Mouse (Mus musculus): Measurements from ENCODE around the gene Myt1l.

Myt1l gene

GRCm38 (mm10) chr12:29655673-29656072 lies 127.5 kb downstream of the Myt1l start:
- no peak for DNase-seq (ENCODE audit: low spot score)

- DNase-seq (ENCODE audit: low spot score), result no peak
Observed at GRCm38 (mm10) chr12:29657061-29657460, 128.9 kb downstream of the Myt1l start.

GRCm38 (mm10) chr12:29657870-29658269 lies 129.7 kb downstream of the Myt1l start:
- DNase-seq (ENCODE audit: low spot score), result no peak

- no peak for DNase-seq (ENCODE audit: low spot score)
Observed at GRCm38 (mm10) chr12:29671984-29672383, 143.8 kb downstream of the Myt1l start.

- DNase-seq (ENCODE audit: low spot score), result peak; percentile 29
Observed at GRCm38 (mm10) chr12:29675594-29676362, 147.6 kb downstream of the Myt1l start.

GRCm38 (mm10) chr12:29682384-29682783 lies 154.2 kb downstream of the Myt1l start:
- no peak for DNase-seq (ENCODE audit: low spot score)

- DNase-seq (ENCODE audit: low spot score), result no peak
Observed at GRCm38 (mm10) chr12:29682946-29683345, 154.8 kb downstream of the Myt1l start.

- DNase-seq (ENCODE audit: low spot score), result no peak
Observed at GRCm38 (mm10) chr12:29686241-29686640, 158.1 kb downstream of the Myt1l start.

GRCm38 (mm10) chr12:29691566-29691965 lies 163.4 kb downstream of the Myt1l start:
- no peak for DNase-seq (ENCODE audit: low spot score)

- no peak for DNase-seq (ENCODE audit: low spot score)
Observed at GRCm38 (mm10) chr12:29695194-29695593, 167.0 kb downstream of the Myt1l start.

- DNase-seq (ENCODE audit: low spot score), result no peak
Observed at GRCm38 (mm10) chr12:29697526-29698500, 169.6 kb downstream of the Myt1l start.

GRCm38 (mm10) chr12:29698541-29698940 lies 170.4 kb downstream of the Myt1l start:
- DNase-seq (ENCODE audit: low spot score), result no peak

GRCm38 (mm10) chr12:29698976-29699375 lies 170.8 kb downstream of the Myt1l start:
- DNase-seq (ENCODE audit: low spot score), result no peak

- DNase-seq (ENCODE audit: low spot score), result no peak
Observed at GRCm38 (mm10) chr12:29699386-29699785, 171.2 kb downstream of the Myt1l start.

GRCm38 (mm10) chr12:29700026-29700425 lies 171.8 kb downstream of the Myt1l start:
- no peak for DNase-seq (ENCODE audit: low spot score)

GRCm38 (mm10) chr12:29701076-29701475 lies 172.9 kb downstream of the Myt1l start:
- no peak for DNase-seq (ENCODE audit: low spot score)

- no peak for DNase-seq (ENCODE audit: low spot score)
Observed at GRCm38 (mm10) chr12:29701731-29702316, 173.6 kb downstream of the Myt1l start.

GRCm38 (mm10) chr12:29702626-29703025 lies 174.4 kb downstream of the Myt1l start:
- no peak for DNase-seq (ENCODE audit: low spot score)

GRCm38 (mm10) chr12:29703541-29703940 lies 175.4 kb downstream of the Myt1l start:
- no peak for DNase-seq (ENCODE audit: low spot score)

GRCm38 (mm10) chr12:29707094-29707493 lies 178.9 kb downstream of the Myt1l start:
- no peak for DNase-seq (ENCODE audit: low spot score)

GRCm38 (mm10) chr12:29708166-29708565 lies 180.0 kb downstream of the Myt1l start:
- no peak for DNase-seq (ENCODE audit: low spot score)
